Mouse (Mus musculus): ENCODE data around the gene Myl4.

DNA sequence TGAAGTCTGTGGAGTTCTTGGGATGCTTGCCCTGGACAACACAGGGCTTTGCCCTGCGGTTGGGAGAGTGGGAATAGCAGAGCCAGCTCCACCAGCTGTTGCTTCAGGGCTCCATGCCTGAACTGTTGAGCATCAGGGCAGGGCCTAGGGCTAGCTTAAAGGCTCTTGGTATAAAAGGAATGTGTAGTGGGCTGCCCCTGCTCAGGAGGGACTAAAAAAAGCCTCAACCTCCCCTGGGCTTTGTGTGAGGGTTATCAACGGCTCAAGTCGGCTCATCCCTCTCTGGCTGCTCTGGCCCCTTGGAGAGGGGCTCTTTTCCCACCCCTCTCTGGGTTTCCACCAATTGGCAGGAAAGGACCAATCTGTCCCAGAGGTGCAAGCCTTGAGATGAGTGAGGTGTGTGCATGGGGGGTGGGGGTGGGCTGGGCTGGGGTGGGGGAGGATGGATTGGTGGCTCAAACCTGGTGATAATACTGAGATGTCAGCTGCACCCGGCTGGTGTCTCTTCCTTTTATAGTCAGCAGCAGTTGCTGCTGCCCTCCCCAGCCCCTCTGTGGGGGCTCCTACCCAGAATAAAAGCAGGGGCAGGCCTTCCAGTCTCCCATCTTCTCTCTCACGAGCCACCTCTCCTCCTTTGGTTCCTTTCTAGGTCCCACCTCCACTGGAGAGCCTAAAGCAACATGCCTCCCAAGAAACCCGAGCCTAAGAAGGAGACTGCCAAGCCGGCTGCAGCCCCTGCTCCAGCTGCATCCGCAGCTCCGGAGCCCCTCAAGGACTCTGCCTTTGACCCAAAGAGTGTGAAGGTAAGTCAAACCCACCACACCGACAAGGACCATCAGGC lies 26.5 kb downstream of the Myl4 start:
- TF ChIP-seq EP300 (IDR thresholded peaks at IDR 0.05; ENCODE audit: insufficient read depth, low read depth, low read length) (no peak), CTCF (IDR thresholded peaks at IDR 0.05) (no peak), POLR2A (IDR thresholded peaks at IDR 0.05; ENCODE audit: insufficient read depth, low read depth, low read length) (no peak)
